Mouse (Mus musculus) limb, embryonic 12.5 days (tissue): ENCODE measurements at regions not wholly inside any gene's neighbourhood (a gene's known extent, or its start where the extent isn't known, plus 50 kb on each side); places are given as distances from the start of the nearest gene placed in this dataset.
A peak's percentile ranks its signal among the peaks of the same experiment; 100 is the strongest.

ENCODE experiments used
- ATAC-seq: fragments of 200-750 bp; cut with Nextera tagmentation; 2 replicates; pipeline ENCODE4 v1.8.0; 2017; ENCODE audit warnings: low read depth, moderate TSS enrichment; ENCODE audit not compliant: insufficient number of reproducible peaks, insufficient read depth, low FRiP score, low TSS enrichment
- H3K27ac ChIP-seq: fragments of 300-500 bp; sonication (generic); 2 replicates; pipeline ENCODE4 v1.5.1; 2016; ENCODE audit warnings: mild to moderate bottlenecking, moderate library complexity
- H3K27me3 ChIP-seq: fragments of 300-500 bp; sonication (generic); 2 replicates; pipeline ENCODE4 v1.6.1; 2016; ENCODE audit warnings: mild to moderate bottlenecking, moderate library complexity
- H3K36me3 ChIP-seq: fragments of 300-500 bp; sonication (generic); 2 replicates; pipeline ENCODE4 v1.6.1; 2016; ENCODE audit warnings: mild to moderate bottlenecking, moderate library complexity
- H3K4me1 ChIP-seq: fragments of 300-500 bp; sonication (generic); replicated peaks from 2 replicates; pipeline ENCODE4 v1.6.1; 2016
- H3K4me2 ChIP-seq: fragments of 300-500 bp; sonication (generic); 2 replicates; pipeline ENCODE4 v1.6.1; 2016; ENCODE audit warnings: mild to moderate bottlenecking, moderate library complexity
- H3K4me3 ChIP-seq: fragments of 300-500 bp; sonication (generic); replicated peaks from 2 replicates; pipeline ENCODE4 v1.5.1; 2016; ENCODE audit warnings: mild to moderate bottlenecking
- H3K9ac ChIP-seq: fragments of 300-500 bp; sonication (generic); replicated peaks from 2 replicates; pipeline ENCODE4 v1.6.1; 2016; ENCODE audit warnings: mild to moderate bottlenecking, moderate library complexity
- H3K9me3 ChIP-seq: fragments of 300-500 bp; sonication (generic); 2 replicates; pipeline ENCODE4 v1.6.1; 2016; ENCODE audit warnings: mild to moderate bottlenecking, moderate library complexity
- WGBS: fragments of 180-500 bp; shearing (Covaris S2); methylation state at CpG from one replicate; pipeline ENCODE4 v1.1.7; 2016; 5-methylcytosine and 5-hydroxymethylcytosine counted together

DNA sequence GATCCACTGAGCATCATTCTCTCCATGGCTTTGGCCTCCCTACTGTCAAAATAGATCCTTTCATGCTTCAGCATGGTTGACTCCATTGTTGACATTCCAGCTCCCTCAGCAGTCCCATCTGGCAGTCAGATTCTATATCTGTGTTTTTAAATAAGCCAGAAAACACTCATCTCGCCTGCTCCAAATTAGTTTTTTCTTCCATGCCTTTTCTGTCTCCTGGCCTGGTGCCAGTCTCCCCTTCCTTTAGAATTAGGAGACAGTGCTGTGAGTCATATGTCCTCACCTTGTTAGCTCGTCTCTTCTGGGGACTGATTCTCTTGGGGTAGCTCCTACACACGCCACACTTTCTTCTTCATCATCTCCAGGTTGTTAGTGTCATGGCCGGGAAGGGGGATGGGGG, 302.2 kb downstream of the Cd83 start:
- Histone ChIP-seq H3K36me3 (no peaks in the 10 kb centered on the region), H3K4me2 (no peak overlapping the region), H3K27ac (no peak overlapping the region), H3K9me3 (no peaks in the 10 kb centered on the region), H3K9ac (no peak overlapping the region), H3K4me1 (no peaks in the 10 kb centered on the region), H3K27me3 (no peaks in the 10 kb centered on the region), H3K4me3 (no peak overlapping the region)
- no peak for ATAC-seq
- 65% methylated on average over 4 of the region's 4 CpGs for WGBS

DNA sequence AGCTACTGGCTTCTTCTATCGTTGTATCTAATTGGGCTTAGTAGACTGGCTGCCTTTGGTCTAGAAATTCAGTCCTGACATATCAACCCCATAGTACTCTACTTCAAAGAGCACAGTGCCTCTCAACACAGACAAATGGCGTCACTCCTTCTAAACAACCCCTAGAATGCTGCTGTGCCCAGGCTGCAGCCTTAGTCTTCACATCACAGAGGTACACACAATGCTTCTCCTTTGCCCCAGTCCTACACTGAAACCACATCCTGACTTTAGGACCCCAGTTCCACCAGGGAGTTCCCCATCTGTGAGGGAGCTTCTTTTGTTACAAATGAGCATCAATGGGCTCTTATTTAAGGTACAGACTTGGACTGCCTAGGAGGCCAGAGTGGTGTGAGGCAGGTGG, 312.6 kb downstream of the Cd83 start:
- Histone ChIP-seq H3K4me2 (no peak overlapping the region), H3K4me3 (no peak overlapping the region), H3K4me1 (peaks cover 21% of the 10 kb centered on the region), H3K9me3 (no peaks in the 10 kb centered on the region), H3K9ac (no peak overlapping the region), H3K27me3 (peaks cover 15% of the 10 kb centered on the region), H3K36me3 (no peaks in the 10 kb centered on the region), H3K27ac (no peak overlapping the region)
- whole genome bisulfite sequencing: 56% methylated on average over 2 of the region's 2 CpGs
- ATAC-seq: no peak

DNA sequence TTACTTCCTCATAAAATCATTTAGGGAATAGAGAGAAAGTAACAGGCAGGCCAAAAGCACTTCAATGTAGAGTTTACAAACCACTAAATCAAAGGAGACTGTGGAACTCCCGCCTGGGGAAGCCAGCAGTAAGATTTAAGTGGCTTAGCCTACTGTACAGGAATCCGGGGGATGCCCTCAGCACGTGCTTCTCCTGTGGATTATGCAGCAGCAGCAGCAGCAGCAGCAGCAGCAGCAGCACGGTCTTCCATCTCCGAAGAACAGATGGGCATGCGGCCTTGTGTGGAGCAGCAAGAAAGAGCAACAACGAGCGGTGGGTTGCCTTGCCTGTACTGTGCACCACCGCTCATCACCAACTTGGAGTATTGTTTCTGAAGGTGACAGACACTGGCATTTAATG, 314.9 kb downstream of the Cd83 start:
- 35% methylated on average over 9 of the region's 9 CpGs for WGBS
- ATAC-seq: no peak

DNA sequence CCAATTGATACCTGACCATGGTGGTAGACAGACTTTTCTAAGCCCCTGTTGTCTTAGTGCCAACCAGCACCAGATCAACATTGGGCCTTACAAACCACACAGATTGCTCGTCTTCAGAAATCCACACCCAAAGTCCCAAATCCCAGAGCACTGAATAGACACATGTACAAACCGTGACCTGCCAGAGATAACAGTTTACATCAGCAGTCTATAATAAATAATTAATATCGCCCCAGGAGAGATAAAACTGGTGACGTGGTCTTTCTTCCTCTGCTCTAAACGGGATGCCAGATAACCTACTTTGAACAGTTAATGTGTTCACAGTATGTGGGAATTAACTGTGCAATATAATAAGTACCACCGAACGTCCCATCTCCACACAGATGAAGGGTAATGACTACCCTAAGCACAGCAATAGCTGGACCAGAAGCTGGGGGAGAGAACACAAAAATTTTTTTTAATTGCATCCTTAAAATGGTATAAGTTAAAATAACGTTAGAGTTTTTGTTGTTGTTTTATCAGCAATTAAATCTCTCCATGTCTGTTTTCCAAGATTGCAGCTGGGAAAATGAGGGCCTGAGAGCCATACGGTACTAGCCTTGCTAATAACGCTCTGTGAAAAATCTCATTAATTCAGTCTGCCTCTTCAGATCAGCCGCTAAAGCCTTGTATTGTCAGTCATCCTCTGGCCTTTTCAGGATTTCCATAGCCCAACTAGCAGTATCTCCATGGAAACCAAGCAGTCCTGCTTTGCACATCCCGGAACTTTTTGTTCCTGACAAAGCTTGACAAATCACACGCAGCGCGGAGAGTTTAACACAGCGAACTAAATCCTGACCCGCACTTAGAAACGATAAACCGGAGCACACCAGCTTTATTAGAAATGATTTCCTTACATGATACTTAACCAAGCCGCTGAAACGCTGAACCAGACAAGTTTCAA, 315.8 kb downstream of the Cd83 start:
- Histone ChIP-seq H3K27me3 (peaks cover 25% of the 10 kb centered on the region), H3K4me1 (peaks cover 21% of the 10 kb centered on the region), H3K4me2 (peak overlapping the region; percentile 48), H3K4me3 (peak overlapping the region; percentile 19), H3K36me3 (no peaks in the 10 kb centered on the region), H3K9me3 (no peaks in the 10 kb centered on the region), H3K9ac (no peak overlapping the region), H3K27ac (no peak overlapping the region)
- WGBS: 16% methylated on average over 21 of the region's 21 CpGs
- no peak for ATAC-seq

More for the DNA sequence above, 314.9 kb downstream of the Cd83 start:
- H3K27me3 ChIP-seq: peaks cover 19% of the 10 kb centered on the region
- H3K9ac ChIP-seq: no peak overlapping the region
- 0 out of 2 replicates have a peak overlapping the region, but pooled peaks have one; percentile 8 for H3K27ac ChIP-seq
- H3K4me2 ChIP-seq: no peak overlapping the region
- peaks cover 21% of the 10 kb centered on the region for H3K4me1 ChIP-seq
- no peaks in the 10 kb centered on the region for H3K36me3 ChIP-seq
- no peak overlapping the region for H3K4me3 ChIP-seq
- H3K9me3 ChIP-seq: no peaks in the 10 kb centered on the region

DNA sequence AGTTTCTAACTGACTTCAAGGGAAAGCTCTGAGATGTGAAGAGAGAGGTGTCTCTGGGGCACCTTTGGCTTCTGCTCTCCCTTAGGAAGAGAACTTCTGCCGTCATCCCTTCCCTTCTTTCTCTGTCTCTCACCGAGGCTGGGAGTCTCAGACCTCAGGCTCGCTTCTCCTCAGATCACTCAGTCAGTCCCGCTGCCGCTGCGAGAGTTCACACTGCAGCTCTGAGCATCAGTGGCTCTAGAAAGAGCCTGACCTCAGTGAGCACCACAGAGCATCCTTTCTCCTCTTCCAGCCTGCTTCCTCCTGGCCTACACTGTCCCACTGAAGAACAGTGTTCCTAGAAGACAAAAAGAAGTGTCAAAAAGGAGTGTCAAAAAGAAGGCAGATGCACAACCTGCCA, 316.6 kb downstream of the Cd83 start:
- H3K27ac ChIP-seq: no peak overlapping the region

DNA sequence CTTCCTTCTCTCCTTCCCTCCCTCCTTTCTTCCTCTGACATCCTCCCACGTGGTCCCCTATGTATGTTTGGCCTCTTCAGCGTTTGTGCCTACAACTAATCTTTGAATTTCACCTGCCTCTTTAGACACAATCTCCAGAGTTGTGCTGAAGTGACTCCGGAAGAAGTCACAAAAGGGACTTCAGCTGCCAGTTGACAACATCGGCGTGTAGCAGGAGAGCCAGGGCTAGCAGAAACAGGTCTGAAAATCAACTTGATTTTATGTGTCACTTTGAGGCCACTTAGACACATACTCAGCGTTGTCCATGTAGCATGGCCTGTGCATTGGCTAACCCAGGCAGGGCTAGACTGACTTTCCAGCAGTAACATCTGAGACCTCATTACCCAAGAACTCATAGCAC, 317.2 kb downstream of the Cd83 start:
- Histone ChIP-seq H3K4me3 (no peak overlapping the region), H3K27me3 (peaks cover 28% of the 10 kb centered on the region), H3K4me1 (peaks cover 21% of the 10 kb centered on the region), H3K9me3 (no peaks in the 10 kb centered on the region), H3K27ac (no peak overlapping the region), H3K4me2 (no peak overlapping the region), H3K36me3 (no peaks in the 10 kb centered on the region), H3K9ac (no peak overlapping the region)
- WGBS: 81% methylated on average over 6 of the region's 6 CpGs
- no peak for ATAC-seq

More for the DNA sequence above, 316.6 kb downstream of the Cd83 start:
- peaks cover 21% of the 10 kb centered on the region for H3K4me1 ChIP-seq
- H3K36me3 ChIP-seq: no peaks in the 10 kb centered on the region
- H3K4me3 ChIP-seq: peak overlapping the region; percentile 19; the same call in 1 of the 2 replicates
- no peak for ATAC-seq
- H3K9ac ChIP-seq: no peak overlapping the region
- no peaks in the 10 kb centered on the region for H3K9me3 ChIP-seq
- H3K27me3 ChIP-seq: peaks cover 28% of the 10 kb centered on the region
- peak overlapping the region; percentile 48 for H3K4me2 ChIP-seq
- WGBS: 11% methylated on average over 6 of the region's 6 CpGs

DNA sequence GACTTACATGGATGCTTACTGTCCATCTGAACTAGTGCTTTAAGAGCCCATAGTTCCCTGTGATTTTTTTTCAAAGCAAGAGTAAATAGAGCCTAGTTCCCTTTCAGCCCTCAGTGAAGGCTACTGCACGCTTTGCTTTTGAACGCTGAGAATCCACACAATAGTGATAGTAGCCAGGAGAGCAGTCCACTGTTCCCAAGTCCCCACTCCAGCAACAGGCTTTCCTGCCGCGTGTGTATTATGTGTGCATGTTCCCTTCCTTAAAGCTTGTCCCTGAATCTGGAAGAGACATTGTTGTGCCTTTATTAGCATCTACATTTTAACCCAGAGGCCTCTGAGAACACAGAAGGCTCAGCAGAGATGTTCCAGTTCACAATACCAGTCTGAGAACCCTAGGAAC, 317.7 kb downstream of the Cd83 start:
- 85% methylated on average over 4 of the region's 4 CpGs for WGBS
- Histone ChIP-seq H3K9ac (no peak overlapping the region), H3K9me3 (no peaks in the 10 kb centered on the region), H3K27me3 (peaks cover 28% of the 10 kb centered on the region), H3K27ac (no peak overlapping the region), H3K4me3 (no peak overlapping the region), H3K36me3 (no peaks in the 10 kb centered on the region), H3K4me2 (no peak overlapping the region), H3K4me1 (peaks cover 21% of the 10 kb centered on the region)
- no peak for ATAC-seq

DNA sequence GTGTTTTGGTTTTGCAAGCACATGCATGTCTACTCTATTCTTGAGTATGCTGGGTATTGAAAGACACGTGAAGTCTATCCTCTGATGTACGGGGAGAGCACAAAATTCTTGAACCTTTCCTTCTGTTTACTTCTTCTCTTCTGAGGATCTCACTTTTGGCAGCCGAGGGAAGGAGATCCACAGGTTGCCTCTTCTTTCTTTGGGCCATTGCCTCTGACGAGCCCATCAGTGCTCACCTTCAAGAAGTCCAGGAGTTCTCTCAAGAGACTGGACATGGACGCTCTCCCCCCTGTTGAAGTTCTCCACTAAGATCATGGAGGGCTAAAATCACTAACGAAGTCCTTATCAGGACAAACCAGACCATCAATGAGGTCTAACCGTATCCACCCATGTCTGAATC, 318.8 kb downstream of the Cd83 start:
- Histone ChIP-seq H3K9ac (no peak overlapping the region), H3K4me3 (no peak overlapping the region), H3K27me3 (peaks cover 28% of the 10 kb centered on the region), H3K4me2 (no peak overlapping the region), H3K36me3 (no peaks in the 10 kb centered on the region), H3K27ac (no peak overlapping the region), H3K9me3 (no peaks in the 10 kb centered on the region), H3K4me1 (peaks cover 21% of the 10 kb centered on the region)
- no peak for ATAC-seq
- WGBS: 94% methylated on average over 7 of the region's 7 CpGs

DNA sequence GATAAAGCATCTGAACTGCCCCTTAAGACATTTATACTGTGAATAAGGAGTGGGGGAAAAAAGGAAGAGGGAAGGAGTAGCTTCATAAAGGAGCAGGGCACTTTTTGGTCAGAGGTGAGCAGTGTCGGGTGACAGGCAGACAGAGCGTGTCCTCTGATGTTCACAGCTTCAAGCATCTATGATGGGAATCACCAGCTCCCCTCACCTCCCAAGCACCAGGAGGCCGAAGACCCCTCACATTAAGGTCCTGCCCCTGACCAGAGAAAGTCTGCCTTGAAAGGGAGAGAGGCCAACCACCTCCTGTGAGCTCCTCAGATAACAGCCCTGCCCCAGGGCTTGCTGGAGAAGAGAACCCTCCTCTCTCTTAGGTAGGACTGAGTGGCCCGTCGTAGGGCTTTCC, 320.6 kb downstream of the Cd83 start:
- H3K4me1 ChIP-seq: peaks cover 21% of the 10 kb centered on the region
- H3K27me3 ChIP-seq: peaks cover 26% of the 10 kb centered on the region
- 53% methylated on average over 5 of the region's 5 CpGs for WGBS
- no peaks in the 10 kb centered on the region for H3K36me3 ChIP-seq
- H3K4me3 ChIP-seq: no peak overlapping the region
- ATAC-seq: no peak
- no peak overlapping the region for H3K27ac ChIP-seq
- no peak overlapping the region for H3K4me2 ChIP-seq
- H3K9ac ChIP-seq: no peak overlapping the region
- H3K9me3 ChIP-seq: no peaks in the 10 kb centered on the region

DNA sequence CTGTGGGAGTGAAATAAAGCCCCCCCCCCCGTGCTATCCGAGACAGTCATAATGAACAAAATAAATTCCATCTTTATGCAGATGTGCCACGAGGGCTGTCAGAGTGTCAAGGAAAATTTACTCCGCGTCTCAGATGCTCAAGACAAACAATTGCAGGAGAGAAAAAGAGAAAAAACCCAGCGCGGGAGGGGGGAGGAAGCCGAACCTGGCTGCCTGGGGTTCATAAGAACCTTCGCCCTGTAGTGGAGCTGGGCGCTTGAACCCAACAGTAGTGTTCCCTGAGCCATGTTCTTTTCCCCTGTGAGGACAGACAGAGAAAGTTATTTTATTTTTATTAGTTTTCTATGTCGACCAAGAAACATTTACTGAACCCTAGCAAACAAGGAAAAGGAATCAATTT, 324.1 kb downstream of the Cd83 start:
- Histone ChIP-seq H3K27ac (no peak overlapping the region), H3K4me1 (peaks cover 12% of the 10 kb centered on the region; the same call in 1 of the 2 replicates), H3K4me3 (no peak overlapping the region), H3K36me3 (no peaks in the 10 kb centered on the region), H3K9ac (no peak overlapping the region), H3K27me3 (peaks cover 12% of the 10 kb centered on the region; the same call in 1 of the 2 replicates), H3K9me3 (no peaks in the 10 kb centered on the region), H3K4me2 (no peak overlapping the region)
- 53% methylated on average over 11 of the region's 11 CpGs for WGBS
- no peak for ATAC-seq

DNA sequence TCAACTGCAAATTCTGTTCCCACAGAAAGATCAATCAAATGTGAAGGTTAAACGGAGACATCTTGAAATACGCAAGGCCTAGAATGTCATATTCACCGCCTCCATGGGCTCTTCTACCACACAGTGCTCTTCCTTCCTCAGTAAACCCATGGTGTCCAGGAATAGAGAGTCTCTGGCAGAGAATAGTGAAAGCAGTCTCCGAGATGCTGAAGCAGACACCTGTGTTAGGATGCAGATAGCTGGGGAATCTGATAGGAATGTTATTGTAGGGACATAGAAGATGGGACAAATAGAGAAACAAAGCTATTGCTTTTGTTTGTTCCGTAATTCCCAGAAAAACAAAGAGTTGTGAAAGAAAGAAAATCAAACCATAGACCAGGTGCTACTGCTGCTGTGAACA, 328.5 kb downstream of the Cd83 start:
- no peak for ATAC-seq
- 84% methylated on average over 5 of the region's 5 CpGs for WGBS
- Histone ChIP-seq H3K36me3 (no peaks in the 10 kb centered on the region), H3K9me3 (no peaks in the 10 kb centered on the region), H3K9ac (no peak overlapping the region), H3K27me3 (0 out of 2 replicates have a peak, but pooled peaks cover 6% of the 10 kb centered on the region), H3K4me2 (no peak overlapping the region), H3K27ac (no peak overlapping the region), H3K4me3 (no peak overlapping the region), H3K4me1 (peaks cover 36% of the 10 kb centered on the region)
